Mouse (Mus musculus): ENCODE measurements around the gene Vtcn1.

DNA sequence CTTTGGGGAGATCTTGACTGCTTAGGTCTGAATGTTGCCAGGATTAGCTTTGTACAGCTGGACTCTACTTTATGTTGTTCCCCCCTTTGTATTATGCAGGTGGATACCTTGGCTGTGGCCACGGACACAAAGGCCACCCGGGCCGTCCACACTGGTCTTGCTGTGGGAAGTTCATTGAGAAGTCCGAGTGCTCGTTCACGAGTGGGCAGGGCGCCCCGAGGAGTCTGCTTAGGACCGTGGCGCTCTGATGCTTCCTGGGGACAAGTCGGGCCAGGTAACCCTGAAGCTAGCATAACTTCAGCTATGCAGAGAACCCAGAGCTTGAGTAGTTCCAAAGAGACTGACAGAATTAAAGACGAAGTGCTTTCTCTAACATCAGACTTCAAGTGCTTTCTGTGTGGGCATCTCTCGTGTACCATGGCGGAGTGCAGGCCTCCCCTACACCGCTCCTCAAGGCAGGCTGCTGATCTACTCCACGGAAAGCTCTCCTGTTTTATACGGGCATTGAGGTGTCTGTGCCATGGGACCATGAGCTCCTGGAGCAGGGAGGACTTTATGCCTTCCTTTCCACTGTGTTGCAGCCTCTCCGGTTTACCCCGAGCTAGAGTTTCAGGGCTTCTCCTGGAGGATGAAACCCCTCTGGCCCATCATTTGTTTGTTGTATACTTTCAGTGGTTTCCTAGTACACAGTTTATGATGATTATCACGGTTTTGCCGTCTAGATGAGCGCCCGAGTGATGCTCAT, 106.2 kb downstream of the Vtcn1 start:
- TF ChIP-seq CTCF (IDR thresholded peaks at IDR 0.05; ENCODE audit: control insufficient read depth, insufficient read depth, low read length) (no peak), POLR2A (IDR thresholded peaks at IDR 0.05; ENCODE audit: borderline replicate concordance, control insufficient read depth, low read depth, low read length) (no peak)

All from bone marrow, adult 2 months (tissue).